4 mouse cellular contexts compared by ENCODE assay signal in the genomic region with DNA sequence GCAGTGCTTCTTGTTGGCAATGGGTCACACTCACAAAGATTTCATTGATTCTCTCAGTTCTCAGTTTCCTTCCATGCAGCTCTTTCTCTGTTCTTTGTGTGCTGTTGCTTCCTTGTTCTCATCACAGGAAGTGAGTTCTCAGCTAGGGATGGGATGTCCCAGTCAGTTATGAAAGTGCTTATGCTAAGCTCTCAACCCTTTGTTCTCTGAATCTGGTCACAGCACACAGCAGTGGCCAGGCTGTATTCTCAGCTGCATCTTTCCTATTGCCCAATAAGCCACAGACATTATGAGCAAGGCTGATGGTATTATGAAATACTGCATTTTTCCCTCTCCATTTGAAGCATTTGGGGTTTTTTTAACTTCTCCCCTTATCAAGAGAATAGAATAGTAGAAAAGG. TPM values are rescaled to one million over a fixed set of nuclear protein-coding genes. Genes with fewer than 3 reads are reported as not detected.
"Had no signal": no experiment of that assay in that cellular context is flagged by ENCODE, and none has a peak within 500 bp of the region (broad histone marks: within the 10 kb centered on the region; RNA-seq: fewer than 3 reads in every experiment).

No protein-coding gene starts in this region.

RNA-seq across cellular contexts. Expression of a gene that starts 23.0 kb away (rescaled TPM):
- total RNA-seq: layer of hippocampus, postnatal 25 days; left cerebral cortex, adult 2 months; left cerebral cortex, postnatal 14 days had no signal
- polyA plus RNA-seq: midbrain, embryonic 14.5 days had no signal
